Mouse (Mus musculus) E14TG2a.4 (cell line): ENCODE measurements around the gene Cdk5.

ENCODE experiments used
- CTCF ChIP-seq: conservative IDR thresholded peaks from 2 replicates; pipeline ENCODE4 v1.5.1; 2014; ENCODE audit warnings: low read length
- NANOG ChIP-seq: IDR thresholded peaks from 2 replicates; pipeline ENCODE4 v1.6.1; 2014; ENCODE audit warnings: borderline replicate concordance, low read length, mixed read lengths

DNA sequence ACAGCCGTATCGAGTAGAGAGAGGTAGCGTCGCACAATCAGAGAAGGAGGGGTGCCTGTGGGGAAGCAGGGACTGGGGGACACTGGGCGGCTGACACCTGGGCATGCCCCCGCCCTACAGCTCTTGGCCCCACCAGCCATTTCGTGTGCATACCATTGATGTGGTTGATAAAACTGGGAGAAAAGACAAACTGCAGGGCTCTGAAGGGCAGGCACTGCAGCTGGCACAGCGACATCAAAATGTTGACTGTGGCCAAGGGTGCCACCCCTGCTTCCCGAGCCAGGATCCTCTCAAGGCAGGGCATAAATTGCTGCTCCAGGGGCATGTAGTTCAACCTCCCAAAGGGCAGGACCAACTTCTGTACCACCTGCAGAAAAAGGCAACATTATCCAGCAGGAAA lies 18.7 kb upstream of the Cdk5 start:
- TF ChIP-seq CTCF (no peak), NANOG (no peak)
